Mouse (Mus musculus): ENCODE results near the gene Prickle1.

Gene Prickle1

DNA sequence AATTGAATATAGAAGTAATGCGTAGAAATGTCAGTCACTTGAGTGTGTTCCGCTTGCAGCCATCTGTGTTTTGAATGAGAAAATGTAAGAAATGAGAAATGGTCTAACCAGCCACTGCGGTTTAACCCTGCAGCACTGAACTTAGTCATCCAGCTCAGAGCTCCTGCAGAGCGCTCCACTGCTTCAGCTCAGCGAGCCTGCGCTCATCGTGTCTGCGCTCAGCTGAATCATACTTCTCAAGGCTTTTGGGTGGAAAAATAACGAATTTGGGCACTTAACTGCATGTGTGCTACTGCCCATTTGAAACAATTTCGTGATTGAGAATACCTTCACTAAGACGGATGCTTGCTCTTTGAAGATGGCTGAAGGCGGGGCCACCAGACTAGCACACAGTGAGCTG lies 124.0 kb downstream of the Prickle1 start:
- no peak for TF ChIP-seq GATA4 (IDR thresholded peaks at IDR 0.05; ENCODE audit: insufficient replicate concordance, low read length)

DNA sequence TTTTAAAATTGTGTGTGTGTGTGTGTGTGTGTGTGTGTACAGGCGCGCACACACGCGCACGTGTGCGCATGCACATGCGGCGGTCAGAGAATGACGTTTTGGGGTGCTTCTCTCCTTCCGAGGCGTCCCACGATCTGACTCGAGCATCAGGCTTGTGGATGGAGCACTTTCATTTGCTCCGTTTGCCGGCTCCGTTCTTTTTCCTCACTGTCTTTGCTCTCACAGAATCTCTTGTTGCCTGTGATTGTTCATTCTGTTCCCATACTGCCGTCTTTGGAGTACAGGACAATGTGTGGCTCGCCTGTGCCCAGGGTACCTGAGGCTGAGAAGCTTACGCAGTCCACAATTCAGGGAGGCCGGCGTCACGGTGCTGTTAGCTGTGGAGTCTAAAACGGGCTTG lies 134.6 kb downstream of the Prickle1 start:
- no peak for TF ChIP-seq GATA4 (IDR thresholded peaks at IDR 0.05; ENCODE audit: insufficient replicate concordance, low read length)

GRCm38 (mm10) chr15:93459422-93459821 lies 136.3 kb downstream of the Prickle1 start:
- no peak for TF ChIP-seq GATA4 (IDR thresholded peaks at IDR 0.05; ENCODE audit: insufficient replicate concordance, low read length)

- TF ChIP-seq GATA4 (IDR thresholded peaks at IDR 0.05; ENCODE audit: insufficient replicate concordance, low read length), result no peak
Measured at GRCm38 (mm10) chr15:93456005-93456404, 139.7 kb downstream of the Prickle1 start.

DNA sequence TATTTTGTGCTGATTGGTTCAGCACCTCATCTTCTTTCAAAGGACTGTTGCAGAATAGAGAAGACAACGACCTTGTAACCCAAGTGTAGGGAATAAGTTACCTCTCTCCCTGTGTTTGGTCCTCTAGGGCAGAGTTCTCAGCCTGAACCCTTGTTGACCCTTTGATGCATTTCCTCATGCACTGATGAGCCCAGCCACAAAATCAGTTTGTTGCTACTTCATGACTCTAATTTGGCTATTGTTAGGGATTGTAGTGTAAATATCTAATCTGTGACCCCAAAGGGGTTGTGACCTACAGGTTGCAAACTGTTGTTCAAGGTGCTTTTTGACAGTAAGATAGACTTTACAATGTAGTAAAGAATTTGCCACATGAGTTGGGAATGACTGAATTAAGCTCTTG lies 142.4 kb downstream of the Prickle1 start:
- TF ChIP-seq GATA4 (IDR thresholded peaks at IDR 0.05; ENCODE audit: insufficient replicate concordance, low read length), result no peak
